Comparison of ENCODE assay signal across 13 mouse cellular contexts in the genomic region with DNA sequence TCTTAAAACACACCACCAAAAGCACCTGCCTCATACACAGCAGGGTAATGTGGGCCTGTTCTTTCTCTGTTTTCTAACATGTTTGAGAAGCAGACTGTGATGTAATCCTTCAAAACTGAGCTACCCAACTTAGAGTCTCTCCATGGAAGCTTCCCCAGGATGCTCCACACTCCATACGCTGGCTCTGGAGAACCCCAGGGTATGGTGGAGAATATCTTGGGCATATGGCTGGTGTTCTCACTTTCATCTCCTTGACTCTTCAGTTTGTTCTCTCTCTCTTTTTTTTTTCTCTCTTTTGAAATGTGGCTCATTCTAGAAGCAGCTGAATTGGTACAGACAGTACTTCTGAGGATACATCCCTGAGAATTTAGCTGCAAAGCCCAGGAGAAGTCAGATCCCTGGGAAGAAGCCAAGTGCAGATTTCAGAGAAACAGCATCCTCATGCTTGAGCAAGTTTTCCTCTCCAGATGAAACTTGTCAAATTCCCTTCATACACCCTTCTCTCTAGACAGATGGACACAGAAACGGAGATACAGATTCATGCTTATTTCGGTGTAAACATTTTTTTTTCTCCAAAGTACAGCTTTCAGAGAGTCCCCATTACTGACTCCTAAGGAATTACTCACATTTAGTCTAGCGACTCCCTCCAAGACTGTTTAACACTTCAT.
DNase-seq lines count a peak whose midpoint lies in the region; ATAC-seq and TF ChIP-seq lines count a peak whose summit lies in the region.
"Had no signal": no experiment of that assay in that cellular context is flagged by ENCODE, and none has a peak within 500 bp of the region (broad histone marks: within the 10 kb centered on the region; RNA-seq: fewer than 3 reads in every experiment).

No protein-coding gene starts in this region.

- no peak overlapping the region for H3K9ac ChIP-seq in lung, embryonic 15.5 days
- H3K9ac ChIP-seq in intestine, embryonic 15.5 days = no peak overlapping the region
- H3K9ac ChIP-seq: neural tube, embryonic 15.5 days had no signal

- H3K4me2 ChIP-seq in lung, embryonic 15.5 days = no peak overlapping the region
- H3K4me2 ChIP-seq in intestine, embryonic 15.5 days (replicated peaks) = no peak overlapping the region
- H3K4me2 ChIP-seq: liver, embryonic 11.5 days; neural tube, embryonic 15.5 days had no signal

- H3K27me3 ChIP-seq in lung, embryonic 15.5 days = no peaks in the 10 kb centered on the region
- H3K27me3 ChIP-seq in intestine, embryonic 15.5 days (replicated peaks) = no peaks in the 10 kb centered on the region
- H3K27me3 ChIP-seq: neural tube, embryonic 15.5 days had no signal

- peaks cover 10% of the 10 kb centered on the region; the same call in 1 of the 2 replicates for H3K4me1 ChIP-seq in lung, embryonic 15.5 days
- H3K4me1 ChIP-seq in lung, adult 2 months (ENCODE audit: control insufficient read depth, insufficient read depth, low read length) = peaks cover 2% of the 10 kb centered on the region; the same call in 1 of the 2 replicates
- H3K4me1 ChIP-seq in intestine, embryonic 15.5 days (replicated peaks) = no peaks in the 10 kb centered on the region

- intact Hi-C loops in heart, postnatal 25 days (cut with DNase I) = no loop called here

- H3K9me3 ChIP-seq in lung, embryonic 15.5 days = no peaks in the 10 kb centered on the region
- no peaks in the 10 kb centered on the region for H3K9me3 ChIP-seq in intestine, embryonic 15.5 days
- H3K9me3 ChIP-seq: hindbrain, embryonic 10.5 days; neural tube, embryonic 15.5 days had no signal

- H3K27ac ChIP-seq in lung, embryonic 15.5 days = 0 out of 2 replicates have a peak overlapping the region, but pooled peaks have one; percentile 11
- H3K27ac ChIP-seq in intestine, embryonic 15.5 days = no peak overlapping the region
- H3K27ac ChIP-seq: hindbrain, embryonic 10.5 days; neural tube, embryonic 15.5 days had no signal

- no peak for TF ChIP-seq CTCF in lung, adult 2 months (IDR thresholded peaks at IDR 0.05; ENCODE audit: insufficient read depth, low read length)

- H3K4me3 ChIP-seq in lung, embryonic 15.5 days = no peak overlapping the region
- H3K4me3 ChIP-seq in lung, adult 2 months (replicated peaks; ENCODE audit: extremely low read depth, low read depth, low read length) = no peak overlapping the region
- no peak overlapping the region for H3K4me3 ChIP-seq in intestine, embryonic 15.5 days (replicated peaks)
- H3K4me3 ChIP-seq: hindbrain, embryonic 10.5 days; neural tube, embryonic 15.5 days had no signal

- peak; percentile 78; the same call in 1 of the 2 replicates for ATAC-seq in lung, embryonic 15.5 days (ENCODE audit: borderline replicate concordance, extremely low read depth, low FRiP score, low TSS enrichment)
- ATAC-seq in intestine, embryonic 15.5 days = peak; percentile 23; the same call in 1 of the 2 replicates

- no peaks in the 10 kb centered on the region for H3K36me3 ChIP-seq in lung, embryonic 15.5 days
- no peaks in the 10 kb centered on the region for H3K36me3 ChIP-seq in intestine, embryonic 15.5 days
- H3K36me3 ChIP-seq: hindbrain, embryonic 10.5 days; neural tube, embryonic 15.5 days had no signal

- TF ChIP-seq POLR2A in lung, adult 2 months (IDR thresholded peaks at IDR 0.05; ENCODE audit: borderline replicate concordance, extremely low read depth, low read depth, low read length) = no peak

- 53% methylated on average over 4 of the region's 4 CpGs for WGBS in lung, embryonic 15.5 days
- 77% methylated on average over 4 of the region's 4 CpGs for WGBS in lung, adult 2 months
- WGBS in intestine, embryonic 15.5 days = 53% methylated on average over 4 of the region's 4 CpGs

- DNase-seq in heart, adult 11 months = peak; percentile 93
- DNase-seq in heart, postnatal 25 days (ENCODE audit: low spot score) = no peak
- DNase-seq in lung, adult 2 months = no peak
- DNase-seq in lung, postnatal 25 days (ENCODE audit: low spot score) = peak; percentile 42
- no peak for DNase-seq in spleen, postnatal 10 days (ENCODE audit: low spot score in 2 of 2)
- DNase-seq in urinary bladder, adult 18-20 months (ENCODE audit: low spot score in 2 of 2) = no peak
- DNase-seq: cerebellum, adult 11-12 months; kidney, adult 9 months had no signal

Comparison
In these comparisons a context has a peak if more than half of its experiments do, and no peak if none do; other contexts are left out.
1. DNase-seq: peak in heart, adult 11 months (single experiment) and lung, postnatal 25 days (single experiment); none in heart, postnatal 25 days (single experiment), lung, adult 2 months (single experiment), spleen, postnatal 10 days (0 of 2) and urinary bladder, adult 18-20 months (0 of 2).